Mouse (Mus musculus) megakaryocyte, embryonic 14.5 days (primary cell): ENCODE data around the gene Cog5. TPM values are rescaled to one million over a fixed set of nuclear protein-coding genes. Genes with fewer than 3 reads are reported as not detected.

Source experiments
- H3K27me3 ChIP-seq: replicated peaks from 2 replicates; pipeline ENCODE3; 2012; ENCODE audit warnings: inconsistent platforms
- H3K36me3 ChIP-seq: replicated peaks from 2 replicates; pipeline ENCODE3; 2012; ENCODE audit warnings: low read length, inconsistent platforms, mixed read lengths
- H3K4me1 ChIP-seq: 2 replicates; pipeline ENCODE4 v1.6.1; 2012; ENCODE audit warnings: inconsistent platforms
- H3K4me3 ChIP-seq: replicated peaks from 2 replicates; pipeline ENCODE3; 2012; ENCODE audit warnings: moderate library complexity, mild to moderate bottlenecking, inconsistent platforms
- H3K9me3 ChIP-seq: 2 replicates; pipeline ENCODE4 v1.6.1; 2012; ENCODE audit warnings: inconsistent platforms
- FLI1 ChIP-seq: IDR thresholded peaks from 2 replicates; pipeline ENCODE4 v1.6.1; 2012; ENCODE audit warnings: low read length, inconsistent platforms, mixed read lengths
- GATA1 ChIP-seq: IDR thresholded peaks from 3 replicates; pipeline ENCODE4 v1.6.1; 2012; ENCODE audit warnings: mixed read lengths, low read length, inconsistent platforms, borderline replicate concordance
- polyA plus RNA-seq: library from polyadenylated mRNA; stranded (reverse); fragments of >175 nt; gene quantifications from 2 replicates; pipeline ENCODE4 v1.2.3, GENCODE M21; 2012; ENCODE audit warnings: low replicate concordance; ENCODE audit not compliant: insufficient read depth

The Cog5 gene
- polyA plus RNA-seq, 1 experiment = 0.56 TPM

DNA sequence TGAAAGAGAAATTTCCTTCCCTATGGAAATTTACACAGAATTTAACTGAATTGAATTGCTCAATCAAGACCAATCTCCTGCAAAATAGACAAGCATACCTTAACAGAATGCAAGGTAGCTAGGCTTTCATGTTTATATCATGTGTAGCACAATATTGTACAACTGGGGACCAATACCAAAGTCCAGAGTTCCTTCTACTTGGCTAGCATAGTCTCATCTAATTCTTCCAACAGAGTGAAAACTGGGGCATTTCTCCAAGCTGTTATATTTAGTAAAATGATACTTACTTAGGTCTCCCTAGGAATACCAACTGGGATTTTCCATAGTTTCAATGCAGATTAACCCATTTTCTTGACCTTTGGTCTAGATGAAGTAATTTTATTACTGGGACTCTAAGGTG lies 284.4 kb downstream of the Cog5 start:
- no peak overlapping the region for H3K4me3 ChIP-seq
- H3K36me3 ChIP-seq = peaks cover 97% of the 10 kb centered on the region
- H3K9me3 ChIP-seq = no peaks in the 10 kb centered on the region
- H3K27me3 ChIP-seq = no peaks in the 10 kb centered on the region
- peaks cover 14% of the 10 kb centered on the region for H3K4me1 ChIP-seq
- TF ChIP-seq GATA1 = no peak
- no peak for TF ChIP-seq FLI1

DNA sequence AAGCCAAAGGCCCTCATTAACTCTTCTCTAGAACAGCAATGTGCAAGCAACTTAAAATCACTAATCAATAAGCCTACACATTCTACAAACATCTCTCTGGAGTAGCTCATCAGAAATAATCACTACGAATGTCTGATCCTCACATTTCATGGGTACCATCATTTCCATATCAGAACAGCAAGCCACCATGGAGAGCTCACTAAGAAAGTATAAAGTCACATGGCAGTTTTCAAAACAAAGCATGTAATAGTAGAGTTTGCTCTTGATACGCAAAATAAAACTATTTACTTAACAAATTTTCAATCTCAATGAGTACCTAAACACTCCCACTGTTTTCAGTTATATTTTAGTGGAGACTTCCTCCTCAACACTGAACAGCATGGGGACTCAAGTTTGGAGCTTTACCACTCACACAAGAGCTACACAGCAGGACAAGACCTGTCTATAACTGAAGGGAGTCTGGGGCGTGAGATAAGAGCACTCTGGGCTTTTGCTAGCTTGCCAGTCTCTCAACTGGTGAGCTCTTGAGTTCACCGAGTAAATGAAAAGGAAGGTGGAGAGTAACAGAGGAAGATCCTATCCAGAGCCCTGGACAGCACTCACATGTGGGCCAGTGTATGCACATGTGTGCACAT lies 288.5 kb downstream of the Cog5 start:
- Histone ChIP-seq H3K4me1 (peaks cover 28% of the 10 kb centered on the region), H3K36me3 (peaks cover 73% of the 10 kb centered on the region)
- TF ChIP-seq FLI1 (no peak), GATA1 (no peak)

DNA sequence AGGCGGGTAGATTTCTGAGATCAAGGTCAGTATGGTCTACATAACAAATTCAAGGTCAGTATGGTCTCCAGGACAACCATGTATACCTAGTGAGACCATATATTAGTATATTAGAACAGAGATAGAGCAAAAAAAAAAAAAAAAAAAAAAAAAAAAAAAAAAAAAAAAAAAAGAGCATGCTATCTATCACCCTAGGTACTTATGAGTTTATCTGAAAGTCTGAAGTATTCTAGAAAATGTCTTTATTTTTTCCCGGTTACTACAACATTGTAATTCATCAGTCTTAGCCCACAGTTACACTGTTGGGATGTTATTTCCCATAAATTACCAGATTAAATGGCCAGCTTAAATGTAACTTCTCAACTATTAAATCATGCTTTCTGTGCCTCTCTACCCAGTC lies 289.7 kb downstream of the Cog5 start:
- Histone ChIP-seq H3K4me3 (no peak overlapping the region), H3K27me3 (no peaks in the 10 kb centered on the region), H3K9me3 (no peaks in the 10 kb centered on the region), H3K4me1 (peaks cover 28% of the 10 kb centered on the region), H3K36me3 (peaks cover 60% of the 10 kb centered on the region)
- TF ChIP-seq GATA1 (no peak), FLI1 (no peak)

More for the DNA sequence above, 288.5 kb downstream of the Cog5 start:
- Histone ChIP-seq H3K4me3 (no peak overlapping the region), H3K9me3 (no peaks in the 10 kb centered on the region), H3K27me3 (no peaks in the 10 kb centered on the region)

DNA sequence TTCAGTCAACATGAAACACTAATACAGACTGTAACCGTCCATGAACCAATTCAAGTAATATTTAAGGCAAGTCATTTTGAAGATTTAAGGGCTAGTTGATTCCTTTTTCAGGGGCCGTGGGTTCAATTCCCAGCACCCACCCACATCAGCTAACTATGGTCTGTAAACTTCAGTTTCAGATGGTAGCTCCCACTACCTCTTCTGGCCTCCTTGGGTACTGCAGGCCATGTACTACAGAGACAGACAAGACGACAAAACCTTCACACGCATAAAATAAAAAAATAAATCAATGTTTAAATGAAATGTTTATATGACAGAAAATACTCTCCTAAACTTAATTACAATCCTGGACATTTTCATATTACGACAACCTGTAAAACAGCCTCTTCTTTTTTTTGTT lies 292.8 kb downstream of the Cog5 start:
- Histone ChIP-seq H3K27me3 (no peaks in the 10 kb centered on the region), H3K4me1 (peaks cover 41% of the 10 kb centered on the region), H3K4me3 (peak overlapping the region; percentile 42), H3K9me3 (no peaks in the 10 kb centered on the region), H3K36me3 (peaks cover 32% of the 10 kb centered on the region)
- TF ChIP-seq GATA1 (no peak), FLI1 (no peak)

DNA sequence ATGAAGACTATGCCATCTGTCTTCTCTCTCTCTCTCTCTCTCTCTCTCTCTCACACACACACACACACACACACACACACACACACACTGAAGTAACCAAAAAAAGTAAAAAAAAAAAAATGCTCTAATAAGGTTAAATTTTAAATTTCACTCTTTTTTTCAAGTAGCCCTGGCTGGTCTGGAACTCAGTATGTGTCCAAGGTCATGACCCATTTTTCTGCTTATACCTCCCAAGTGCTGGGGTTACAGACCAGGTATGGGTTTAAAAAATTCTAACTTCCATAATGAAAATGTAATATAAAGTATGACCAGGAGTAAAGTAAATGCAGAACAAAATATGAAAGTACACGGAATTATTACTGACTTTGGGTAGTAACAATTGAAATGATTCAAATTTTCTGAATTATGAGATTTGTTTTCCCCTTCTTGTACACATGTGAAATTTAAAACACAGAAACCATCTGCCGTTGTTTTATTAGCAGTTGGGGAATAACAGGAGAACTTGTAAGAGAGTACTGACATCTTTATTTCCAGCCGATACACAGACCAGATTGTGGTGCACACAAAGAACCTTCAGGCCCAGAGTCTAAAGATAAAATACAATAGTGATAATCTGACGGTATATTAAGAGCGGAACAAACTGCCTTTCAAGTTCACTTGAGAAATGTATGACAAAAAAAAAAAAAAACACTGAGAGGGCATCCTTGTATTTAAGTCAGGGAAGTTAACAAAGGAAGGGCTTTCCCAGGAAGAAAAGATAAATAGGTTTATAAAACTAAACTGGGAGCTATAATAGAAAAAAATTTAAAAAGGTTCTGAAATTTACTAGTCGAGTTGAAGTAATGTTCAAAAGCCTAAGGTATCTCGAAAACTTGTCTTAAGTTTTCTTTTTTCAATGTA lies 293.7 kb downstream of the Cog5 start:
- H3K4me1 ChIP-seq = peaks cover 34% of the 10 kb centered on the region
- peak overlapping the region; percentile 99 for H3K4me3 ChIP-seq
- H3K27me3 ChIP-seq = no peaks in the 10 kb centered on the region

DNA sequence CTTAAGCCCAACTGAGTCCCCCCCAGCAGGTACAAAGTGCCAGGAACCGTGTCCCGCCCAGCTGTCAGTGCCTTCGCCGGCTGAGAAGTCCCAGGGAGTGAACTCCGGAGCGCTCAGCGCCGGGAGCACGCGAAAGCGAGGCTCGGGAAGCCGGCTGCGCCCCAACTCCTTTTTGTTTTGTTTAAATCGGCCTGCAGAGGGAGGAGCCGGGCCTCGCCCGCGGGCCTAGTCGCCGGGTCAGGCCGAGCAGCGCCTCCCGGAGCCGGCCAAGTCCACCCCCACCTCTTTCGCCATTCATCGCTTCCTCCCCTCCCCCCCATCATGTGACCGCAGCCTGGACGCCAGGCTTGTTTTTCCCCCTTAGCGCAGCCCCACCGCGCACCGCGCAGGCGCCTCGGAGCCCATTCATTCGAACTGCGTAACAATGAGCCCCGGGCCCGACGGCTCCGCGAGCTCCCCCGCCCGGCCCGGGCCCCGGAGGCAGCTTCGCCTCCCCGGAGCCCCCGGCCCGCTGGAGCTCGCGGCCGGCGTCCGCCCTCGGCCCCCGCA lies 294.6 kb downstream of the Cog5 start:
- Histone ChIP-seq H3K4me3 (peak overlapping the region; percentile 99), H3K36me3 (peaks cover 14% of the 10 kb centered on the region), H3K9me3 (no peaks in the 10 kb centered on the region), H3K27me3 (no peaks in the 10 kb centered on the region), H3K4me1 (peaks cover 30% of the 10 kb centered on the region)
- no peak for TF ChIP-seq GATA1
- no peak for TF ChIP-seq FLI1

More for the DNA sequence above, 293.7 kb downstream of the Cog5 start:
- H3K9me3 ChIP-seq = no peaks in the 10 kb centered on the region
- TF ChIP-seq GATA1 (no peak), FLI1 (no peak)
- peaks cover 23% of the 10 kb centered on the region for H3K36me3 ChIP-seq

DNA sequence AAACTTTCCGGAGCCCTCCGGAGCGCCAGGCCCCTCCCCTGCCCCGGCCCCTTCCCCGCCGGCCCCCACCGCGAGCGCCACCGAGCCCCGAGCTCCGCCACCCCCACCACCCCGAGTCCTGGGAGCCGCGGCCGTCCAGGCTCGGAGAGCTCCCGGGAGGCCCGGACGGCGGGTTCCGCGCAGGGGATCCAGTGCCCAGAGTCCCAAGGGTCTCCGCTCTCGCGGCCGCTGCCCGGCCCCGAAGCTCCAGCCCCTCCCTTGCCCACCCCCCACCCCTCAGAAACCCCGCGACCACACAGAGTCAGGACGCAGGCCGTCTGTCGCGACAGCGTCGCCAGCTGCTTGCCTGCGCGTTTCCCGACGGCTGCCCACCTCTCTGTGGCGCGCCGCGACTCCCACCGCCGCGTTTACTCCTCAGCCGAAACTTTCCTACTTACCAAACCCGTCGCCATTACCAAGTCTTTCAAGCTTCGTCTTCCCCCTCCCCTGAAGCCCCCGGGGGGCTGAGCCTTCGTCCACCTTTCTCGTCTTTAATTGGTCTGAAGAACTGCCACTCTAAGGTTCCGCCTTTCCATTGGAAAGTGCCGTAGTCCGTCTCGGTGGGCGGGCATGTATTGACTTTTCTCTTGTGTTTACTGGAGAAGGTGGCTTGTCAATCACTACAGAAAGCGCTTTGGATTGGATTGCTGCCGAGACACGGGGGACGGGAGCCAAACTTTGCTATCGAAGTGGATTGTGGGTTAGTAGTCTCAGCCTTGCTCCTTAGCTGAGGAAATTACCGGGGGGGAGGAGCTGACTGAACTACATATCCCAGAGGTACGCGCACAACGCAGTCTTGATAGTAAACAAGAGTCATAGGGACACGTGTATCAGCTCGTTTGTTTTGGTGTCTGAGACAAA lies 295.3 kb downstream of the Cog5 start, which contains the start of gene Hbp1:
TSS of gene Hbp1 (minus strand) at position 777 of the 900 bp plus-strand sequence.
- TF ChIP-seq GATA1 (peak; percentile 60; the same call in 1 of the 3 replicates), FLI1 (no peak)
- H3K4me1 ChIP-seq = peaks cover 34% of the 10 kb centered on the region

DNA sequence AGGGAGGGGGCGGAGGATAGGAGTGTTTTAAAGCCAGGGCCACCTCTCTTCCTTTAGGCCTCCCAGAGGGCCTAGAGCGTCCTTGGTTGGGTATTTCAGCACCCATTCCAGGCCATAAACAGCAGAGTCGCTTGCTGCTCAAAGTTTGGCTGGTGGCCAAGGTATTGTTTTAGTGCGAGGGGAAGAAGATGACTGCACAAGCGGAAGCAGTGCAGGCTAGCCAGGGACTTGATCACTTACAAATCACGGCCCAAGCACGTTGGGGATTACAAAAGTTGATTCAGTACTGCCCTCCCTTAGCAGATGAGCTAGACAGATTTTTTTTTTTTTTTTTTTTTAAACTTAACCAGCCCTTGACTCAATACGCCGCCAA lies 296.0 kb downstream of the Cog5 start:
- no peaks in the 10 kb centered on the region for H3K9me3 ChIP-seq
- H3K4me1 ChIP-seq = peaks cover 32% of the 10 kb centered on the region
- peak overlapping the region; percentile 99 for H3K4me3 ChIP-seq
- TF ChIP-seq GATA1 (no peak), FLI1 (no peak)
- peaks cover 7% of the 10 kb centered on the region for H3K36me3 ChIP-seq
- no peaks in the 10 kb centered on the region for H3K27me3 ChIP-seq

More for the DNA sequence above, 295.3 kb downstream of the Cog5 start, which contains the start of gene Hbp1:
- Histone ChIP-seq H3K4me3 (peak within 1 kb of the TSS; percentile 99), H3K36me3 (peaks cover 11% of the 10 kb centered on the region), H3K9me3 (no peaks in the 10 kb centered on the region), H3K27me3 (no peaks in the 10 kb centered on the region)

DNA sequence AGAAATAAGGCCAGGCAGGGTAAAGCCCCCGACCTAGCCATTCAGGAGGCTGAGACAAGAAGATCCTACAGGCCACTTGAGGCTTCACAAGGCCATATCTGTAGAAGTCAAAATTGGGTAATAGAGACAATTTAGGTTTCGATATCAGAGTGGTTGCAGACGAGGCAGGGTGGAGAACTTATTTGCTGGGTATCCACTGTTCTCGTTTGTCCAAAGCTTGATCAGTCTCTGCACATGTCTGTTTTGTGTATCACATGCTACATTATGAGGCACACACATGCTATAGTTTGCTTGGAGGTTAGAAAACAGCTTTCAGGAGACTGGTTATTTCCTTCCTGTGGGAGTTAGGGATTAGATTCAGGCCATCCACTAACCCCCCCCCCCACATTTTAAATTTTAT lies 301.2 kb downstream of the Cog5 start:
- no peaks in the 10 kb centered on the region for H3K27me3 ChIP-seq
- TF ChIP-seq GATA1 (no peak), FLI1 (no peak)
- no peak overlapping the region for H3K4me3 ChIP-seq

More for the DNA sequence above, 301.2 kb downstream of the Cog5 start:
- Histone ChIP-seq H3K9me3 (no peaks in the 10 kb centered on the region), H3K4me1 (peaks cover 57% of the 10 kb centered on the region), H3K36me3 (peaks cover 38% of the 10 kb centered on the region)
